Mouse (Mus musculus): ENCODE results near the gene Ptbp1.

GRCm38 (mm10) chr10:79874290-79874862 is 20.1 kb downstream of the Ptbp1 start, which contains the start of the genes Prtn3 and Plppr3:
- TF ChIP-seq CTCF (IDR thresholded peaks at IDR 0.05; ENCODE audit: low read depth), result no peak
- TF ChIP-seq EP300 (IDR thresholded peaks at IDR 0.05; ENCODE audit: low read depth), result no peak

All from liver, embryonic 14.5 days (tissue).